In genomic region chr15:8759026-8759425, GRCm38 (mm10) we compare ENCODE assay signal across 18 mouse cellular contexts.
"Had no signal": no experiment of that assay in that cellular context is flagged by ENCODE, and none has a peak within 500 bp of the region (broad histone marks: within the 10 kb centered on the region; RNA-seq: fewer than 3 reads in every experiment).

No protein-coding gene starts in this region.

- H3K4me2 ChIP-seq: lung, embryonic 15.5 days; midbrain, embryonic 11.5 days; midbrain, embryonic 13.5 days; midbrain, embryonic 15.5 days; neural tube, embryonic 12.5 days; stomach, embryonic 15.5 days had no signal

- H3K9me3 ChIP-seq: lung, embryonic 15.5 days; midbrain, embryonic 13.5 days; midbrain, embryonic 15.5 days; neural tube, embryonic 12.5 days; stomach, embryonic 15.5 days had no signal

- H3K9ac ChIP-seq: liver, postnatal 0 days; lung, embryonic 15.5 days; midbrain, embryonic 13.5 days; midbrain, embryonic 15.5 days; neural tube, embryonic 12.5 days; stomach, embryonic 15.5 days had no signal

- H3K27me3 ChIP-seq: lung, embryonic 15.5 days; megakaryocyte, embryonic 14.5 days; midbrain, embryonic 13.5 days; midbrain, embryonic 15.5 days; neural tube, embryonic 12.5 days; stomach, embryonic 15.5 days had no signal

- H3K36me3 ChIP-seq: lung, embryonic 15.5 days; midbrain, embryonic 13.5 days; midbrain, embryonic 15.5 days; neural tube, embryonic 12.5 days; stomach, embryonic 15.5 days had no signal

- ATAC-seq: liver, postnatal 0 days; lung, postnatal 0 days; midbrain, embryonic 13.5 days; midbrain, embryonic 15.5 days had no signal

- H3K4me3 ChIP-seq: lung, embryonic 15.5 days; megakaryocyte, embryonic 14.5 days; midbrain, embryonic 13.5 days; midbrain, embryonic 15.5 days; neural tube, embryonic 12.5 days; stomach, embryonic 15.5 days had no signal

- H3K27ac ChIP-seq: lung, embryonic 15.5 days; macrophage; midbrain, embryonic 13.5 days; midbrain, embryonic 15.5 days; neural tube, embryonic 12.5 days; stomach, embryonic 15.5 days; stomach, postnatal 0 days had no signal

- DNase-seq: liver, postnatal 0 days; lung, adult 2 months; lung, postnatal 14 days; lung, postnatal 36 days; right cerebral cortex, postnatal 14 days; thymus, adult 2 months; thymus, postnatal 25 days; thymus, postnatal 4 days had no signal

- H3K4me1 ChIP-seq: lung, embryonic 15.5 days; megakaryocyte, embryonic 14.5 days; midbrain, embryonic 13.5 days; midbrain, embryonic 15.5 days; neural tube, embryonic 12.5 days had no signal
